ENCODE assay signal across 8 mouse cellular contexts in the genomic region with DNA sequence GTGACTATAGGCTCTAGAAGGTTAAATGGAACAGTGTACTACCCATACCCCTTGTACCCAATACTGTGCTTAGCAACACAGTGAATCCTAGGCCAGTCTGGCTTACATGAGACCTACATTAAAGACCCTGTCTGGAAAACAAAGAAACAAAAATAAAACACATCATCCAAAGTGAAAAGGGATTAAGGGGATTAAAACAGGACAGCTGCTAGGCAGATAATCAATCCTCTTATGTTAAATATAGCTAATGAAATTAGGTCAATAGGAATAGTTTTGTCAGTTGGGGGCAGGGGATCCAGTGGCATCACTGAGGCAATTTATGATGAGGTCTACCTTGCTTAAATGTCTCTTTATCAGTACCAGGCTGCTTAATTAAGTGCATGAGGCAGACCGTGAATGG. TPM values are rescaled to one million over a fixed set of nuclear protein-coding genes. Genes with fewer than 3 reads are reported as not detected.
DNase-seq lines count a peak whose midpoint lies in the region; ATAC-seq lines count a peak whose summit lies in the region.

Kdm4c (plus strand) TSS at position 322 of the 400 bp plus-strand sequence.

- H3K9me3 ChIP-seq in heart, embryonic 10.5 days: no peaks in the 10 kb centered on the region
- H3K9me3 ChIP-seq in heart, embryonic 11.5 days (replicated peaks; ENCODE audit: control insufficient read depth, low read length): no peaks in the 10 kb centered on the region

- H3K4me1 ChIP-seq in heart, embryonic 10.5 days: no peaks in the 10 kb centered on the region
- no peaks in the 10 kb centered on the region for H3K4me1 ChIP-seq in heart, embryonic 11.5 days (ENCODE audit: control insufficient read depth, insufficient read depth, low read length)

- no peak for ATAC-seq in activated CD4-positive, CD25-positive, alpha-beta regulatory T cell, adult 4 months
- ATAC-seq in heart, embryonic 11.5 days (replicated peaks; ENCODE audit: insufficient number of reproducible peaks, low FRiP score, low TSS enrichment): no peak

- no peak within 1 kb of the TSS for H3K27ac ChIP-seq in heart, embryonic 10.5 days
- no peak within 1 kb of the TSS for H3K27ac ChIP-seq in heart, embryonic 11.5 days (ENCODE audit: low read depth, low read length)

- WGBS in heart, embryonic 10.5 days: 81% methylated on average over 1 of the region's 1 CpGs
- 88% methylated on average over 1 of the region's 1 CpGs for WGBS in heart, embryonic 11.5 days (ENCODE audit: insufficient replicate concordance)

- no peak within 1 kb of the TSS for H3K9ac ChIP-seq in heart, embryonic 11.5 days (ENCODE audit: low read depth, low read length)

- intact Hi-C loops in left cerebral cortex, postnatal 36 days (cut with DNase I): no loop called here

- no peak for DNase-seq in heart, adult 8-10 months (ENCODE audit: low spot score)
- DNase-seq in heart, embryonic 10.5 days (ENCODE audit: low spot score): no peak
- DNase-seq in left cerebral cortex, postnatal 36 days (ENCODE audit: low spot score in 2 of 2): no peak
- DNase-seq in cerebellum, postnatal 25 days: no peak
- no peak for DNase-seq in thymus, postnatal 4 days
- no peak for DNase-seq in kidney, postnatal 14 days

- no peak within 1 kb of the TSS for H3K4me2 ChIP-seq in heart, embryonic 11.5 days

- H3K4me3 ChIP-seq in heart, embryonic 10.5 days: no peak within 1 kb of the TSS
- no peak within 1 kb of the TSS for H3K4me3 ChIP-seq in heart, embryonic 11.5 days (ENCODE audit: low read depth, low read length)

- H3K27me3 ChIP-seq in heart, embryonic 10.5 days (ENCODE audit: insufficient read depth, poor library complexity, severe bottlenecking): no peaks in the 10 kb centered on the region
- no peaks in the 10 kb centered on the region for H3K27me3 ChIP-seq in heart, embryonic 11.5 days (ENCODE audit: control insufficient read depth, insufficient read depth, low read length)

- H3K36me3 ChIP-seq in heart, embryonic 10.5 days: no peaks in the 10 kb centered on the region
- H3K36me3 ChIP-seq in heart, embryonic 11.5 days (ENCODE audit: control insufficient read depth, insufficient read depth, low read length): no peaks in the 10 kb centered on the region

RNA-seq across cellular contexts. Expression of gene Kdm4c, which starts in this region (rescaled TPM):
- 10 to 100 TPM in 3 of 4 experiments, 1 to 10 TPM in 1; 9.1 to 12.6 (median 11.8) TPM for total RNA-seq in heart, adult 8-10 months (2022)
- polyA plus RNA-seq in heart, embryonic 10.5 days (2016; fragmentation: Nextera tagmentation; extraction: Ambion mirVana): 7.9 and 10.9 TPM in 2 replicates
- 10 to 100 TPM; 26.2 to 28.0 TPM for polyA plus RNA-seq in activated CD4-positive, CD25-positive, alpha-beta regulatory T cell, adult 4 months (2017; shearing (Covaris generic))
- 11.9 and 13.8 TPM in 2 replicates for polyA plus RNA-seq in heart, embryonic 11.5 days (2014; fragmentation: Nextera tagmentation; extraction: Ambion mirVana)
- total RNA-seq in left cerebral cortex, postnatal 36 days (2021): 10 to 100 TPM; 21.7 to 26.4 TPM
